8 mouse cellular contexts compared by ENCODE assay signal in the genomic region with DNA sequence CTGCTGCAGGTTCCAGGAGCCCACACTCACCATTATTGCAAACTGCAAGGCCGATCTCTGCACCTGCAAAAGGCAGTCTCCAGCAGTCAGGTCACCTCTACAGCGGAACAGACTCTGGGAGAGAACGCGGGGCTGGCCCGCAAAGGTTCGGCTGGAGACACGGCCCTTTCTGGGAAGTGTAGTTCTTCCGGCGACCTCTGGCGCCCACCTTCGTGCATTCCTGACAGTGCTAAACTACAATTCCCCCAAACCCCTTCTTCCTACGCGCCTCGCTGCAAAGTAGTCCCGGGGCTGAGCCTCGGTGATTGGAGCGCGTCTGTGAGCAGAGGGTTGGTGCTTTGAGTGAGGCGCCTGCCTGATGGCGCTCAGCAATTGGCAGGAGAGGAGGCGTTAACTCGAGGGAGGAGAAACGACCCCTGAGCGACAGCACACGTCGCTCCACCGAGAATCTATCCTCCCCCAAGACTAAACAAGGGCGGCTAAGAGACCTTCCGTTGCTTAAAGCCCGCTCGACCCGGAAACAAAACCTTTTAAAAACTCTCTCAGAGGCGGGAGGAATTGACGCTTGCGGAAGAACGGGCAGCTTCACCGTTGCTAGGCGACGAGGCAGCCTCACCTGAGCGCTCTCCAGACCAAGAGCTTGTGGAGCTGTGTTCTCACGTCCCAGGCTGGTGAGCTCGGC. TPM values are rescaled to one million over a fixed set of nuclear protein-coding genes. Genes with fewer than 3 reads are reported as not detected.
A peak's percentile ranks its signal among the peaks of the same experiment; 100 is the strongest.
DNase-seq lines count a peak whose midpoint lies in the region; ATAC-seq lines count a peak whose summit lies in the region.

A gene (plus strand): TSS at position 536 of the 682 bp plus-strand sequence.
A gene (minus strand): TSS at position 668 of the 682 bp plus-strand sequence.

- no peaks in the 10 kb centered on the region for H3K9me3 ChIP-seq in heart, embryonic 10.5 days
- H3K9me3 ChIP-seq in kidney, embryonic 15.5 days (replicated peaks), result no peaks in the 10 kb centered on the region

- H3K27ac ChIP-seq in heart, embryonic 10.5 days, result peak within 1 kb of the TSS; percentile 93
- H3K27ac ChIP-seq in kidney, embryonic 15.5 days, result peak within 1 kb of the TSS; percentile 93

- H3K4me1 ChIP-seq in heart, embryonic 10.5 days, result 0 out of 2 replicates have a peak, but pooled peaks cover 12% of the 10 kb centered on the region
- H3K4me1 ChIP-seq in kidney, embryonic 15.5 days, result peaks cover 21% of the 10 kb centered on the region

- no peaks in the 10 kb centered on the region for H3K27me3 ChIP-seq in heart, embryonic 10.5 days (ENCODE audit: insufficient read depth, poor library complexity, severe bottlenecking)
- no peaks in the 10 kb centered on the region for H3K27me3 ChIP-seq in kidney, embryonic 15.5 days

- peak; percentile 89 for ATAC-seq in erythroblast, adult 5-6 weeks (replicated peaks; ENCODE audit: low FRiP score, poor library complexity, severe bottlenecking)
- ATAC-seq in kidney, embryonic 15.5 days (replicated peaks; ENCODE audit: low FRiP score), result peak; percentile 99
- peak; percentile 95 for ATAC-seq in monocyte, adult 5-6 weeks (replicated peaks; ENCODE audit: insufficient number of reproducible peaks, low FRiP score, low TSS enrichment, poor library complexity, severe bottlenecking)

- peak within 1 kb of the TSS; percentile 85 for H3K9ac ChIP-seq in kidney, embryonic 15.5 days

- peak within 1 kb of the TSS; percentile 69 for H3K4me2 ChIP-seq in kidney, embryonic 15.5 days

- peak; percentile 90 to 93 for DNase-seq in B cell, adult 2 months
- peak; percentile 100 for DNase-seq in brain, adult 2 months (ENCODE audit: low read depth, low spot score)
- DNase-seq in heart, embryonic 10.5 days (ENCODE audit: low spot score), result peak; percentile 99
- peak; percentile 89 for DNase-seq in liver
- peak; percentile 84 to 88 for DNase-seq in spleen, postnatal 4 days (ENCODE audit: low spot score in 2 of 2)

- WGBS in heart, embryonic 10.5 days, result under 1% methylated on average over 42 of the region's 42 CpGs
- under 1% methylated on average over 42 of the region's 42 CpGs for WGBS in kidney, embryonic 15.5 days

- peak within 1 kb of the TSS; percentile 84 for H3K4me3 ChIP-seq in heart, embryonic 10.5 days
- H3K4me3 ChIP-seq in kidney, embryonic 15.5 days (replicated peaks), result peak within 1 kb of the TSS; percentile 88

- H3K36me3 ChIP-seq in heart, embryonic 10.5 days, result peaks cover 7% of the 10 kb centered on the region; the same call in 1 of the 2 replicates
- H3K36me3 ChIP-seq in kidney, embryonic 15.5 days, result peaks cover 6% of the 10 kb centered on the region; the same call in 1 of the 2 replicates

RNA-seq across cellular contexts. Expression of the first gene that starts in this region (rescaled TPM):
- total RNA-seq in erythroblast, adult 5-6 weeks (2015; ENCODE audit: low replicate concordance), result 2.5 TPM in 1 of 2 replicates, not detected in the other
- 1.0 and 1.8 TPM in 2 replicates for total RNA-seq in erythroblast, adult 5-6 weeks (2017; ENCODE audit: low replicate concordance)
- 6.8 and 7.0 TPM in 2 replicates for polyA plus RNA-seq in heart, embryonic 10.5 days (2016; fragmentation: Nextera tagmentation; extraction: Ambion mirVana)
- polyA plus RNA-seq in kidney, embryonic 15.5 days (2015; fragmentation: Nextera tagmentation; extraction: Ambion mirVana), result 11.5 and 11.8 TPM in 2 replicates
- 0.43 to 5.7 TPM (median 3.8 TPM) in 3 replicates for total RNA-seq in monocyte, adult 5-6 weeks (2017)

RNA-seq across cellular contexts. Expression of the second gene that starts in this region (rescaled TPM):
- 46.4 and 69.2 TPM in 2 replicates for total RNA-seq in erythroblast, adult 5-6 weeks (2015; ENCODE audit: low replicate concordance)
- total RNA-seq in erythroblast, adult 5-6 weeks (2017; ENCODE audit: low replicate concordance), result 31.9 and 42.4 TPM in 2 replicates
- polyA plus RNA-seq in heart, embryonic 10.5 days (2016; fragmentation: Nextera tagmentation; extraction: Ambion mirVana), result 800 and 1,183 TPM in 2 replicates
- 636 and 660 TPM in 2 replicates for polyA plus RNA-seq in kidney, embryonic 15.5 days (2015; fragmentation: Nextera tagmentation; extraction: Ambion mirVana)
- 119 to 174 TPM (median 121 TPM) in 3 replicates for total RNA-seq in monocyte, adult 5-6 weeks (2017)

Comparison
In these comparisons a context has a peak if more than half of its experiments do, and no peak if none do; other contexts are left out.
1. Peak in every context shown above with its lines: DNase-seq, ATAC-seq, H3K4me3 ChIP-seq and H3K27ac ChIP-seq.